Mouse (Mus musculus) heart, embryonic 11.5 days (tissue): ENCODE results near the gene Srprb. TPM values are rescaled to one million over a fixed set of nuclear protein-coding genes. Genes with fewer than 3 reads are reported as not detected.

Experiments
- ATAC-seq: fragments of 200-750 bp; cut with Nextera tagmentation; replicated peaks from 2 replicates; pipeline ENCODE4 v1.8.0; 2017; ENCODE audit warnings: moderate library complexity; ENCODE audit not compliant: insufficient number of reproducible peaks, low FRiP score, low TSS enrichment
- H3K27ac ChIP-seq: fragments of 300-500 bp; sonication (generic); 2 replicates; pipeline ENCODE4 v1.5.1; 2014; ENCODE audit warnings: mild to moderate bottlenecking, low read depth, low read length
- H3K27me3 ChIP-seq: fragments of 300-500 bp; sonication (generic); 2 replicates; pipeline ENCODE4 v1.6.1; 2014; ENCODE audit warnings: mild to moderate bottlenecking, low read length, mixed read lengths; ENCODE audit not compliant: control insufficient read depth, insufficient read depth
- H3K36me3 ChIP-seq: fragments of 300-500 bp; sonication (generic); 2 replicates; pipeline ENCODE4 v1.6.1; 2014; ENCODE audit warnings: mild to moderate bottlenecking, low read length, moderate library complexity, mixed read lengths; ENCODE audit not compliant: control insufficient read depth, insufficient read depth
- H3K4me1 ChIP-seq: fragments of 300-500 bp; sonication (generic); 2 replicates; pipeline ENCODE4 v1.6.1; 2014; ENCODE audit warnings: low read length; ENCODE audit not compliant: control insufficient read depth, insufficient read depth
- H3K4me2 ChIP-seq: fragments of 300-500 bp; sonication (generic); 2 replicates; pipeline ENCODE4 v1.6.1; 2014; ENCODE audit warnings: mild to moderate bottlenecking, moderate library complexity
- H3K4me3 ChIP-seq: fragments of 300-500 bp; sonication (generic); 2 replicates; pipeline ENCODE4 v1.5.1; 2014; ENCODE audit warnings: low read depth, low read length
- H3K9ac ChIP-seq: fragments of 300-500 bp; sonication (generic); 2 replicates; pipeline ENCODE4 v1.6.1; 2014; ENCODE audit warnings: mild to moderate bottlenecking, low read depth, low read length, moderate library complexity
- H3K9me3 ChIP-seq: fragments of 300-500 bp; sonication (generic); replicated peaks from 2 replicates; pipeline ENCODE4 v1.6.1; 2016; ENCODE audit warnings: low read length; ENCODE audit not compliant: control insufficient read depth
- WGBS: fragments of 180-500 bp; shearing (Covaris S2); extraction: QIAGEN DNeasy Blood & Tissue Kit; methylation state at CpG from one replicate; pipeline ENCODE4 v1.1.7; 2014; ENCODE audit not compliant: insufficient replicate concordance; 5-methylcytosine and 5-hydroxymethylcytosine counted together
- polyA plus RNA-seq: library from polyadenylated mRNA; unstranded; fragments of >200 nt; fragmentation: Nextera tagmentation; extraction: Ambion mirVana; gene quantifications from 2 replicates; pipeline ENCODE4 v1.2.1, GENCODE M21; 2014

The Srprb gene
- polyA plus RNA-seq, 1 experiment from 2014 or later: 47.3 TPM

DNA sequence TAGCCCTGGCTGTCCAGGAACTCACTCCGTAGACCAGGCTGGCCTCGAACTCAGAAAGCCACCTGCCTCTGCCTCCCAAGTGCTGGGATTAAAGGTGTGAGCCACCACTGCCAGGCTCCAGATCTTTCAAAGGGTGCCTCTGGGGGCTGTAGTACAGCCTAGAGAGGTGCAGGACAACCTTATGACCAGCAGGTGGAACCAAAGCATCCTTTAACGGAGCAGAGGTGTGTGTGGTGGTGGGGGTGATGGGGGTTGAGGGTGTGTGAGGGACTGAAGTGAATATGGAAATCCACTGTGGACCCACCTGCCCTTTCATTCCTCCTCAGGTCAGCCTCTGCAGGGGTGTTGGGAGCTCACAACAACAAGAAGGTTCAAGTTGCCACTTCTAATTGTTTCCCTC is 23.5 kb upstream of the Srprb start:
- Histone ChIP-seq H3K9me3 (no peaks in the 10 kb centered on the region), H3K9ac (no peak overlapping the region), H3K27ac (no peak overlapping the region), H3K4me1 (no peaks in the 10 kb centered on the region), H3K27me3 (no peaks in the 10 kb centered on the region), H3K36me3 (no peaks in the 10 kb centered on the region), H3K4me2 (no peak overlapping the region), H3K4me3 (no peak overlapping the region)
- no peak for ATAC-seq
- 54% methylated on average over 3 of the region's 3 CpGs for WGBS

GRCm38 (mm10) chr9:103224721-103225120 is 22.8 kb upstream of the Srprb start:
- 86% methylated on average over 7 of the region's 7 CpGs for WGBS
- H3K4me1 ChIP-seq: no peaks in the 10 kb centered on the region
- no peak overlapping the region for H3K4me3 ChIP-seq
- no peak overlapping the region for H3K27ac ChIP-seq
- no peaks in the 10 kb centered on the region for H3K36me3 ChIP-seq
- H3K4me2 ChIP-seq: no peak overlapping the region
- no peaks in the 10 kb centered on the region for H3K27me3 ChIP-seq
- no peak for ATAC-seq
- no peaks in the 10 kb centered on the region for H3K9me3 ChIP-seq
- no peak overlapping the region for H3K9ac ChIP-seq

GRCm38 (mm10) chr9:103214281-103214680 is 12.3 kb upstream of the Srprb start:
- H3K9ac ChIP-seq: no peak overlapping the region
- no peaks in the 10 kb centered on the region for H3K36me3 ChIP-seq
- no peak for ATAC-seq

GRCm38 (mm10) chr9:103213631-103214030 is 11.7 kb upstream of the Srprb start:
- Histone ChIP-seq H3K4me1 (no peaks in the 10 kb centered on the region), H3K4me3 (no peak overlapping the region), H3K4me2 (no peak overlapping the region), H3K27me3 (no peaks in the 10 kb centered on the region), H3K27ac (no peak overlapping the region), H3K9me3 (no peaks in the 10 kb centered on the region), H3K36me3 (no peaks in the 10 kb centered on the region), H3K9ac (no peak overlapping the region)
- ATAC-seq: no peak
- 56% methylated on average over 2 of the region's 2 CpGs for WGBS

More at GRCm38 (mm10) chr9:103214281-103214680, 12.3 kb upstream of the Srprb start:
- Histone ChIP-seq H3K9me3 (no peaks in the 10 kb centered on the region), H3K27ac (no peak overlapping the region), H3K4me2 (no peak overlapping the region), H3K4me3 (no peak overlapping the region), H3K27me3 (no peaks in the 10 kb centered on the region), H3K4me1 (no peaks in the 10 kb centered on the region)
- 77% methylated on average over 6 of the region's 6 CpGs for WGBS

DNA sequence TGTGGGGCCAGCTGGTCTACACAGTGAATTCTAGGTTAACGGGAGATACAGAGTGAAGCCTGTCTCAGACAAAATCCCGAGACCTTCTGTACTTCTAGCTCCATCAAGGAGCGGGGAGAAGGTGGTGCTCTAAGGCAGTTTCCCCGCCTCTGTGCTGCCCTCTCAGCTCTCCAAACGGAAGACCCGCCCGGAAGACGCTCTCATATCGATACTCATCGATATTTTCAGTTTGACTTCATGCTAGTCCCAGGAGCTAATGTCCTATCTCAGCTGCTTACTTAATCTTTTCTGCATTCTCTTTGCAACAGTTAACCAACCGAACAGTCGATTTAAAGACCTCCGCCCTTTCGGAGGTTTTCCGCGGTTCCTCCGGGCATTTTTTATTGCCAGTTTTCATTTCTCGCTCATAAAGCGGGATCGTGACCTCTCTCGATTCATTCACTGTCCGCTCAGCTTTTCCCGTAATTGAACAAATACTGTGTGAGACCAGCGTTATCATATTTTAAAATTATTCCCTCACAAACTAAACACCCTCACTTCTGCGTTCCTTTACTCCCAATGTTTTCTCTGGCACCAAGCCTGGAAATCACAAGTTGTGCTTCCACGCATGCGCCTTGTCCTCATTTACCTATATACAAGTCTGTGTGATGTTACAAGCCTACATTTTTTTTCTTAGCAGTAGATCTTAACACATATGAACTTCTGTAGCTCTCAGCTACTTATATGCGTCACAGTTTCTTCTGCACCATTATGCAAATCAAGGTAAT is 10.9 kb upstream of the Srprb start:
- H3K36me3 ChIP-seq: no peaks in the 10 kb centered on the region
- no peaks in the 10 kb centered on the region for H3K27me3 ChIP-seq
- peak overlapping the region; percentile 1; the same call in 1 of the 2 replicates for H3K4me2 ChIP-seq
- no peaks in the 10 kb centered on the region for H3K9me3 ChIP-seq
- WGBS: 64% methylated on average over 28 of the region's 28 CpGs
- H3K27ac ChIP-seq: no peak overlapping the region
- no peak overlapping the region for H3K9ac ChIP-seq
- no peaks in the 10 kb centered on the region for H3K4me1 ChIP-seq
- H3K4me3 ChIP-seq: no peak overlapping the region
- ATAC-seq: no peak; the same call in 1 of the 2 replicates

GRCm38 (mm10) chr9:103208802-103209423 is 7.0 kb upstream of the Srprb start:
- no peak overlapping the region for H3K9ac ChIP-seq
- no peak overlapping the region for H3K27ac ChIP-seq
- no peaks in the 10 kb centered on the region for H3K36me3 ChIP-seq
- H3K4me1 ChIP-seq: no peaks in the 10 kb centered on the region
- H3K9me3 ChIP-seq: no peaks in the 10 kb centered on the region
- 51% methylated on average over 6 of the region's 6 CpGs for WGBS
- H3K4me3 ChIP-seq: no peak overlapping the region
- ATAC-seq: no peak
- no peaks in the 10 kb centered on the region for H3K27me3 ChIP-seq
- H3K4me2 ChIP-seq: no peak overlapping the region

DNA sequence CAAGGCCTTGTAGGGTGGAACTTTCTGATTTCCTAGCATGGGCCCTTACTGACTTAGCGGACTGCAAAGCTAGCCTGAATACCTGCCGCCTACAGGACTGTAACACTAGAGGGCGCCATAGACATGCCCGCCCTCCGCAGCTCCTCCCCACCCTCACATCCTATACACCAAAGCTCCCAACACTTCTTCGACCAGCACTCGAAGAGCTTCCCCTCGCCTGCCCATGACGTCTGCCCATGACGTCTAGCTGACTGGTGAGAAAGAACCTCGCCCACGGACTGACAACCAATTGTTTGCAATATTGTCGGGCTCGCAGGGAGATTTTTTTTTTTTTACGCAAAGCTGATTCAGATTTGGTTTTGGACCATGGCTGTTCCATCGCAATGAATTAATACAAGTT is 5.9 kb upstream of the Srprb start:
- Histone ChIP-seq H3K4me1 (no peaks in the 10 kb centered on the region), H3K9me3 (no peaks in the 10 kb centered on the region), H3K4me3 (no peak overlapping the region), H3K9ac (no peak overlapping the region), H3K36me3 (no peaks in the 10 kb centered on the region), H3K27me3 (no peaks in the 10 kb centered on the region), H3K4me2 (peak overlapping the region; percentile 58), H3K27ac (no peak overlapping the region)
- 10% methylated on average over 16 of the region's 16 CpGs for WGBS
- peak; percentile 71; the same call in 1 of the 2 replicates for ATAC-seq

GRCm38 (mm10) chr9:103205786-103206185 is 3.8 kb upstream of the Srprb start:
- Histone ChIP-seq H3K36me3 (no peaks in the 10 kb centered on the region), H3K27me3 (no peaks in the 10 kb centered on the region), H3K4me1 (peaks cover 3% of the 10 kb centered on the region; the same call in 1 of the 2 replicates), H3K27ac (no peak overlapping the region), H3K4me3 (no peak overlapping the region), H3K9ac (no peak overlapping the region), H3K4me2 (no peak overlapping the region), H3K9me3 (no peaks in the 10 kb centered on the region)
- ATAC-seq: no peak
- WGBS: 81% methylated on average over 5 of the region's 5 CpGs
